Mouse (Mus musculus) kidney, postnatal 0 days (tissue): ENCODE data around the gene Spsb1. TPM values are rescaled to one million over a fixed set of nuclear protein-coding genes. Genes with fewer than 3 reads are reported as not detected.
A peak's percentile ranks its signal among the peaks of the same experiment; 100 is the strongest.

ENCODE experiments used
- ATAC-seq: fragments of 200-750 bp; cut with Nextera tagmentation; replicated peaks from 2 replicates; pipeline ENCODE4 v1.8.0; 2017; ENCODE audit warnings: low read depth, moderate number of reproducible peaks, moderate TSS enrichment, moderate library complexity; ENCODE audit not compliant: low FRiP score
- DNase-seq: peaks from one replicate; pipeline ENCODE4 v3.0.0-alpha.2; 2016; ENCODE audit warnings: low spot score
- H3K27ac ChIP-seq: fragments of 300-500 bp; sonication (generic); 2 replicates; pipeline ENCODE4 v1.5.1; 2014; ENCODE audit warnings: mild to moderate bottlenecking
- H3K27me3 ChIP-seq: fragments of 300-500 bp; sonication (generic); 2 replicates; pipeline ENCODE4 v1.6.1; 2014; ENCODE audit warnings: low read length, mixed read lengths; ENCODE audit not compliant: insufficient read depth
- H3K36me3 ChIP-seq: fragments of 300-500 bp; sonication (generic); 2 replicates; pipeline ENCODE4 v1.6.1; 2014; ENCODE audit warnings: low read length, mixed read lengths; ENCODE audit not compliant: insufficient read depth
- H3K4me1 ChIP-seq: fragments of 300-500 bp; sonication (generic); replicated peaks from 2 replicates; pipeline ENCODE4 v1.6.1; 2014; ENCODE audit warnings: antibody characterized with exemption, low read length, mixed read lengths; ENCODE audit not compliant: insufficient read depth
- H3K4me2 ChIP-seq: fragments of 300-500 bp; sonication (generic); 2 replicates; pipeline ENCODE4 v1.6.1; 2014; ENCODE audit warnings: mild to moderate bottlenecking, low read length, moderate library complexity, mixed read lengths
- H3K4me3 ChIP-seq: fragments of 300-500 bp; sonication (generic); replicated peaks from 2 replicates; pipeline ENCODE4 v1.5.1; 2014; ENCODE audit warnings: low read depth, low read length
- H3K9ac ChIP-seq: fragments of 300-500 bp; sonication (generic); 2 replicates; pipeline ENCODE4 v1.6.1; 2014; ENCODE audit warnings: low read depth, low read length
- H3K9me3 ChIP-seq: fragments of 300-500 bp; sonication (generic); replicated peaks from 2 replicates; pipeline ENCODE4 v1.6.1; 2016; ENCODE audit warnings: low read length, inconsistent platforms, mixed read lengths
- CTCF ChIP-seq: IDR thresholded peaks from 2 replicates; pipeline ENCODE4 v1.5.1; 2016; ENCODE audit warnings: antibody characterized with exemption, low read depth, mild to moderate bottlenecking, moderate library complexity
- WGBS: fragments of 180-500 bp; shearing (Covaris S2); extraction: QIAGEN DNeasy Blood & Tissue Kit; methylation state at CpG from one replicate; pipeline ENCODE4 v1.1.7; 2014; 5-methylcytosine and 5-hydroxymethylcytosine counted together
- polyA plus RNA-seq: library from polyadenylated mRNA; unstranded; fragments of >200 nt; fragmentation: Nextera tagmentation; extraction: Ambion mirVana; gene quantifications from 2 replicates; pipeline ENCODE4 v1.2.1, GENCODE M21; 2015

Gene Spsb1
- polyA plus RNA-seq, 1 experiment from 2014 or later, result 11.6 TPM

DNA sequence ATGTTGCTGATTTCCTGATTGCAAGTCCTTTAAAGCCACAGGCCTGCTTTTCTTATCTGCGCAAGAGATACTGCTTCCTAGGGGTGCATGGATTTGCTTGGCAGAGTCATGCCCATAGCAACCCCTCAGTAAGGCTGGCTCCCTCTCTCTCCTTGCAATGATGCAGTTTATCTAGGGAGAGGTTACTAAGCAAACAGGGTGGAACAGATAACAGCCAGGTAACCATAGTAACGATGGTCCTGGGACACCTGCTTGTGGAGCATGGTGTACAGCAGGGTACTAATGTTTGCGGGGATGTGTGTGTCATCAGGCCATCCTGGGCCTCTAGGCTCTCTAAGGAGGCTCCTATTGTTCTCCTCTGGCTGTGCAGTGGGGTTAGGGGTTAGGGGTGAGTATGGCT, 97.2 kb downstream of the Spsb1 start:
- Histone ChIP-seq H3K4me1 (0 out of 2 replicates have a peak, but pooled peaks cover 5% of the 10 kb centered on the region), H3K27me3 (no peaks in the 10 kb centered on the region), H3K4me2 (no peak overlapping the region), H3K4me3 (no peak overlapping the region), H3K9ac (no peak overlapping the region), H3K9me3 (no peaks in the 10 kb centered on the region), H3K36me3 (no peaks in the 10 kb centered on the region), H3K27ac (no peak overlapping the region)
- 80% methylated on average over 3 of the region's 3 CpGs for WGBS
- no peak for TF ChIP-seq CTCF
- no peak for ATAC-seq
- no peak for DNase-seq

DNA sequence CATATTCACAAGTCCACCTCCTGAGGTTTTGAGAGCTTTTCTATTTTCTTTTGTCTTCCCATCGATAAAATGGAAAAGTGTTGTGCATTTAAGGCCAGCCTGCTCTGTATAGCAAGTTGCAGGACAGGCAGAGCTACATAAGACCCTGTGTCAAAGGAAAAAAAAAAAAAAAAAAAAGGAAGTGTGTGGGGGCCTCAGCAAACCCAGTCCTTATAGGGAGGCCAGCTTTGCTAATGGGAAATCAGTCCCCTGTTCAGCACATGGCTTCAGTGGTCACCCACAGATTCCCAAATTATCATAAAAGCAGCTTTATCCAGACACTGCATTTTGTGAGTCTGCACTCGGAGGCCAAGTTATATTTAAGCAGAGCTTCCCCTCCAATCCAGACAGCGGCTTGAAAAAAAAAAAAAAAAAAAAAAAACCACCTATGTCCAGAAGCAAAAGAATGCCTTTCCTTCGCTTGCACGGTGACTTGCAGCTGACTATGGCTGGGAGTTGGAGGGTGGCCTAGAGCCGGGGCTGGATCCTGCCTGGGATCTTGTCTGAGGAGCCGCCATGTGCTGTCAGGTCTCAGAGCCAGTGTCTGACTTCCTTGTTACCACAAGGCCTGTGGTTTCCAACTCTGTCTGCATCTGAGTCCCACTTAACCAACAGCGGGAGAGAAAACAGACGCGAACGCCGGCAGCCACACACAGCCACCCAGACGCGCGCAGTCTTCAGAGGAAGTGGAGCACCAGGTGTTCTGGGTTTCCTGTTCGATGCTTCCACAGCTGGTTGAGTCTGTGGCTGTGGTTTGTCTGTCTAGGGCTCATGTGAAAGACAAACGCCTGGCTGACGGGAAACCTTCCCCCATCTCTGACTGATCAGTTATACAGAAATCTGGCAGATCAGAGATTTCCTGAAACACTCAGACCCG, 98.7 kb downstream of the Spsb1 start:
- Histone ChIP-seq H3K4me1 (0 out of 2 replicates have a peak, but pooled peaks cover 5% of the 10 kb centered on the region), H3K4me2 (no peak overlapping the region), H3K27me3 (no peaks in the 10 kb centered on the region), H3K9ac (no peak overlapping the region), H3K4me3 (no peak overlapping the region), H3K36me3 (no peaks in the 10 kb centered on the region), H3K27ac (no peak overlapping the region; the same call in 1 of the 2 replicates), H3K9me3 (no peaks in the 10 kb centered on the region)
- TF ChIP-seq CTCF, result no peak
- ATAC-seq (no peak), DNase-seq (no peak)
- WGBS, result 60% methylated on average over 19 of the region's 19 CpGs

DNA sequence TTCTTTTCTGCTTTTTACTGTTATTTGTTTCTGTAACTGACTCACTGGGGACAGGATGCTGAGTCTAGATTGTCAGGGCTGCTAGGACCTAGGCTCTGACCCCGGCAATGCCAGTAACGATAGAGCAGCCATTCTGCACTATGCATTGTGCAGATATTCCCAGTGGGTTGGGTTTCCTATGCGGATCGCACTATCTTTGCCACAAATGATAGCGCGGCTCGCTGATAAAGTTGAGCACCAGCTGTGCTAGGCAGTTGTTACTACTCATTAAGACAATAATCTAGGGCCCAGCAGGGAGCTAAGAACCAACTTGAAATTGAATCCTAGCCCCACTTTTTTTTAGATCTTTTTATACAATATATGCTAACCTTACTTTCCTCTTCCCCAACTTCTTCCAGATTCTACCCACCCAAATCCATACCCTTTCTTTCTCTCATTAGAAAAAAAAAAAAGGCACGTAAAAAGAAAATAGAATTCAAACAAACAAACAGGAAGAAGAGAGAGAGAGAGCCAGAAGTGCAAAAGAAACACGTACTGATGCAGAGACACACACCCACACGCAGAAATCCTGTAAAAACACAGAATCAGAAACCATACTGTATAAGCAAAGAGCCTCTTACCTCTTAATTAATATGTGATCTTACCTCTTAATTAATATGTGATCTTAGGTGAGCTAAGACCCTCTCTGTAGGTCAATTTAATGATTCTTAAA, 99.5 kb downstream of the Spsb1 start:
- H3K4me1 ChIP-seq, result 0 out of 2 replicates have a peak, but pooled peaks cover 3% of the 10 kb centered on the region
- WGBS, result 70% methylated on average over 10 of the region's 10 CpGs
- H3K27ac ChIP-seq, result no peak overlapping the region
- no peak for DNase-seq
- H3K4me2 ChIP-seq, result no peak overlapping the region
- H3K9me3 ChIP-seq, result no peaks in the 10 kb centered on the region
- no peak overlapping the region for H3K4me3 ChIP-seq
- TF ChIP-seq CTCF, result no peak
- no peaks in the 10 kb centered on the region for H3K27me3 ChIP-seq
- no peaks in the 10 kb centered on the region for H3K36me3 ChIP-seq
- no peak overlapping the region for H3K9ac ChIP-seq
- ATAC-seq, result no peak

DNA sequence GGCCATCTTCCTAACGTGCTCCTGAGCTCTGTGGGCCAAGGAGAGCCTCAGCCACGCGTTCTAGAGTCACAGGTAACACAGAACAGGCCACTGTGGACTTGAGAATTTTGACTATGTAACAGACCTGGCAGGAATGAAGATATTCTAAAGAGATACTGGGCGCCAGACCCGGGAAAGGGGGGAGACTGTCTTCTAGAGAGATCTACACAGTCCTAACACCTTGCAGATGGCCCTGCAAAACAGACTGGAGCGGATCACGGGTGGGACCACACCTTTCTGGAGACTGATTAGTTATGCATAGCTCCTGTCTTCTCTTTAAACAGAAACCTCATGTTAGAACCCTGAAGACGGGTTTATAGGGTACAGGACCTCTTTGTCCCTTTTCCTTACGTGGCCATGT, 100.1 kb downstream of the Spsb1 start:
- 61% methylated on average over 9 of the region's 9 CpGs for WGBS
- Histone ChIP-seq H3K4me2 (peak overlapping the region; percentile 42), H3K4me1 (0 out of 2 replicates have a peak, but pooled peaks cover 3% of the 10 kb centered on the region), H3K36me3 (no peaks in the 10 kb centered on the region), H3K4me3 (no peak overlapping the region), H3K9me3 (no peaks in the 10 kb centered on the region), H3K27me3 (no peaks in the 10 kb centered on the region), H3K9ac (no peak overlapping the region), H3K27ac (no peak overlapping the region)
- DNase-seq (no peak), ATAC-seq (no peak)
- TF ChIP-seq CTCF, result no peak

DNA sequence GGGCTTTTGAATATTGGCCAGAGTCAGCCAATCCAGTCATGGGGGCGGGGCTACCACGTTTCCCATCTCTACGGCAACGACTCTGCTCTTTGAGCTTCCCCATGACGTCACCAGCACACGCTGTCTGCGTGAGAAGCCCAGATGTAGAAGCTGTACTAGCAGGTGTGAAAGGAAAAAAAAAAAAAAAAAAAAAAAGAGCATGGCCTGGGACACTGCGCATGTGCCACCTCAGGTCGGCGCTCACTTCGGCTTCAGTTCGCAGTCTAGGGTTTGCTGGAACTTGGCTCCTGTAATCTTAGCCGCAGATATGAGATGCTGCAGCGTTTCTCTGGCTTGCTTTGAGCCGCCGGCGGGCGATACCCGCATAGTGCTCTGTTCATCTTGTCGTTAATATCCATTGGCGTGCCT, 100.5 kb downstream of the Spsb1 start:
- ATAC-seq, result peak; percentile 75
- no peaks in the 10 kb centered on the region for H3K36me3 ChIP-seq
- no peak for TF ChIP-seq CTCF
- no peaks in the 10 kb centered on the region for H3K9me3 ChIP-seq
- no peak overlapping the region for H3K27ac ChIP-seq
- WGBS, result 5% methylated on average over 20 of the region's 21 CpGs
- DNase-seq, result peak; percentile 70
- peak overlapping the region; percentile 42 for H3K4me2 ChIP-seq
- H3K4me1 ChIP-seq, result 0 out of 2 replicates have a peak, but pooled peaks cover 3% of the 10 kb centered on the region
- no peak overlapping the region for H3K4me3 ChIP-seq
- no peaks in the 10 kb centered on the region for H3K27me3 ChIP-seq
- H3K9ac ChIP-seq, result no peak overlapping the region

DNA sequence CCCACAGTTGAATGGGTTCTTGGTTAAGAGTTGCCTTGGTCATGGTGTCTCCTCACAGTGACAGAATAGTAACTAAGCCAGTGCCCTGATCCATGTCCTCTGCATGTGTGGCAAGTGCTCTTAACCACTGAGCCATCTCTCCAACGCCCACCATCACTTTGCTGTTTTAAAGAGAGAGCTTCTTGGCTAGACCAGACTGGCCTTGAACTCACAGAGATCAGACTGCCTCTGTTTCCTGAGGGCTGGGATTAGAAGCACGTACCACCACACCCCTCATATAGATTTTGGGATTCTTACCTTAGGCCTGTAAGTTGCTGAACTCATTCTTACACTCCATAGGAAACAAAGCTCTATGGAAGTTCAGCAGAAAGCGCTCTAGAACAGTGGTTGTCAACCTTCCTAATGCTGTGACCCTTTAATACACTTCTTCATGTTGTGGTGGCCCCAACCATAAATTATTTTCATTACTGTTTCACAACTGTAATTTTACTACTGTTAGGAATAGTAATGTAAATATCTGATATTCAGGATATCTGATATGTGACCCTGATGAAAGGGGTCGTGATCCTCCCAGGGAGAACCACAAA, 101.1 kb downstream of the Spsb1 start:
- Histone ChIP-seq H3K36me3 (no peaks in the 10 kb centered on the region), H3K9me3 (no peaks in the 10 kb centered on the region), H3K9ac (no peak overlapping the region), H3K4me1 (0 out of 2 replicates have a peak, but pooled peaks cover 3% of the 10 kb centered on the region), H3K4me3 (no peak overlapping the region), H3K4me2 (peak overlapping the region; percentile 42), H3K27me3 (no peaks in the 10 kb centered on the region), H3K27ac (no peak overlapping the region)
- WGBS, result 70% methylated on average over 4 of the region's 4 CpGs
- no peak for TF ChIP-seq CTCF
- ATAC-seq (no peak), DNase-seq (no peak)
